Mouse (Mus musculus) lung, adult 2 months (tissue): ENCODE measurements around the gene Pax6. TPM values are rescaled to one million over a fixed set of nuclear protein-coding genes. Genes with fewer than 3 reads are reported as not detected.

Experiments used
- DNase-seq: peaks from one replicate; pipeline ENCODE4 v3.0.0; 2022
- H3K4me1 ChIP-seq: fragments of 200-500 bp; 2 replicates; pipeline ENCODE4 v1.6.1; 2011; ENCODE audit warnings: low read length; ENCODE audit not compliant: control insufficient read depth, insufficient read depth
- H3K4me3 ChIP-seq: fragments of 200-500 bp; replicated peaks from 2 replicates; pipeline ENCODE3; 2011; ENCODE audit warnings: low read depth, mild to moderate bottlenecking, control low read depth, low read length; ENCODE audit errors: extremely low read depth
- CTCF ChIP-seq: fragments of 200-500 bp; IDR thresholded peaks from 2 replicates; pipeline ENCODE4 v1.5.1; 2011; ENCODE audit warnings: mild to moderate bottlenecking, low read length, control low read depth; ENCODE audit not compliant: insufficient read depth
- POLR2A ChIP-seq: fragments of 200-500 bp; IDR thresholded peaks from 2 replicates; pipeline ENCODE4 v1.6.1; 2011; ENCODE audit warnings: low read depth, mild to moderate bottlenecking, control low read depth, low read length, borderline replicate concordance; ENCODE audit errors: extremely low read depth
- WGBS: fragments of 180-500 bp; shearing (Covaris S2); methylation state at CpG from one replicate; pipeline ENCODE4 v1.1.7; 2018; 5-methylcytosine and 5-hydroxymethylcytosine counted together
- polyA plus RNA-seq: library from polyadenylated mRNA; depleted of rRNA; stranded (reverse); fragments of >200 nt; gene quantifications from 2 replicates; pipeline ENCODE4 v1.2.3, GENCODE M21; 2012

Pax6 gene
- polyA plus RNA-seq, 1 experiment = not detected

GRCm38 (mm10) chr2:105682634-105683351 lies 14.1 kb downstream of the Pax6 start:
- Histone ChIP-seq H3K4me3 (no peak overlapping the region), H3K4me1 (no peaks in the 10 kb centered on the region)
- no peak for DNase-seq
- TF ChIP-seq CTCF (no peak), POLR2A (no peak)
- 3% methylated on average over 21 of the region's 21 CpGs for WGBS

GRCm38 (mm10) chr2:105683771-105684410 lies 15.2 kb downstream of the Pax6 start:
- H3K4me3 ChIP-seq = no peak overlapping the region
- TF ChIP-seq POLR2A (no peak), CTCF (no peak)
- no peak for DNase-seq
- H3K4me1 ChIP-seq = no peaks in the 10 kb centered on the region
- 6% methylated on average over 22 of the region's 22 CpGs for WGBS

GRCm38 (mm10) chr2:105684991-105685650 lies 16.4 kb downstream of the Pax6 start:
- no peak overlapping the region for H3K4me3 ChIP-seq
- TF ChIP-seq POLR2A (no peak), CTCF (no peak)
- DNase-seq = no peak
- 7% methylated on average over 11 of the region's 11 CpGs for WGBS
- no peaks in the 10 kb centered on the region for H3K4me1 ChIP-seq

GRCm38 (mm10) chr2:105685651-105686050 lies 17.0 kb downstream of the Pax6 start:
- 8% methylated on average over 11 of the region's 11 CpGs for WGBS
- DNase-seq = no peak
- H3K4me1 ChIP-seq = no peaks in the 10 kb centered on the region
- no peak overlapping the region for H3K4me3 ChIP-seq
- TF ChIP-seq POLR2A (no peak), CTCF (no peak)

GRCm38 (mm10) chr2:105686363-105687316 lies 17.9 kb downstream of the Pax6 start:
- WGBS = 5% methylated on average over 36 of the region's 36 CpGs
- no peak for DNase-seq
- H3K4me3 ChIP-seq = no peak overlapping the region

GRCm38 (mm10) chr2:105687317-105687991 lies 18.8 kb downstream of the Pax6 start:
- no peak for DNase-seq
- no peak overlapping the region for H3K4me3 ChIP-seq
- TF ChIP-seq CTCF (peak; percentile 3; the same call in 1 of the 2 replicates), POLR2A (no peak)
- no peaks in the 10 kb centered on the region for H3K4me1 ChIP-seq
- WGBS = 7% methylated on average over 13 of the region's 13 CpGs

More at GRCm38 (mm10) chr2:105686363-105687316, 17.9 kb downstream of the Pax6 start:
- no peaks in the 10 kb centered on the region for H3K4me1 ChIP-seq
- TF ChIP-seq CTCF (no peak), POLR2A (no peak)

- no peaks in the 10 kb centered on the region for H3K4me1 ChIP-seq
- no peak for DNase-seq
- no peak for TF ChIP-seq POLR2A
- TF ChIP-seq CTCF = no peak
- H3K4me3 ChIP-seq = no peak overlapping the region
- 4% methylated on average over 17 of the region's 17 CpGs for WGBS
Observed at GRCm38 (mm10) chr2:105688011-105688410, 19.3 kb downstream of the Pax6 start.

- Histone ChIP-seq H3K4me3 (no peak overlapping the region), H3K4me1 (no peaks in the 10 kb centered on the region)
- WGBS = 6% methylated on average over 25 of the region's 25 CpGs
- TF ChIP-seq CTCF (no peak), POLR2A (no peak)
- no peak for DNase-seq
Observed at GRCm38 (mm10) chr2:105688436-105689303, 20.0 kb downstream of the Pax6 start.
